Mouse (Mus musculus): ENCODE data around the gene Itpkc.

DNA sequence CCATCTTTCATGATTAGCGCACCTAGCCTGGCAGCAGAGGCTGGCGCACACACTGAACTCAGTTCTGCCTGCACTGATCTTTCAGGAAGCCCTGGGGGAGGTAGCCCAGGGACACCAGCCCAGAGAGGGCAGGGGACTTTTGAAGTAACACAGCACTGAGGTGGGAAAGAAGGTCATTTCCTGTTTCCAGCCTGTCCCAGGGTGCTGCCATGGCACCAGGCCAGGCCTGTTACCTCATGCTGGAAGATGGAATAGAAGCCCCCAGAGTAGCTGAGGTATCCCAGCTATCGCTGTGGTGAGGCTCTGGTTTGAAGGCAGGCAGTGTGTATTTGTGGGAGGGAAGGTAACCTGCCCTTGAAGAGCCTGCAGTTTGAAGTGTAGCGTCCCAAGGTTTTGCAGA lies 46.5 kb upstream of the Itpkc start:
- TF ChIP-seq CTCF (IDR thresholded peaks at IDR 0.05; ENCODE audit: low read depth) (no peak), EP300 (IDR thresholded peaks at IDR 0.05; ENCODE audit: low read depth) (no peak)

Measured in liver, embryonic 14.5 days (tissue).